Mouse (Mus musculus) stomach, embryonic 16.5 days (tissue): ENCODE results near the gene Eln. TPM values are rescaled to one million over a fixed set of nuclear protein-coding genes. Genes with fewer than 3 reads are reported as not detected.

Source experiments
- ATAC-seq: fragments of 200-750 bp; cut with Nextera tagmentation; 2 replicates; pipeline ENCODE4 v1.8.0; 2017; ENCODE audit warnings: moderate number of reproducible peaks, moderate TSS enrichment; ENCODE audit not compliant: insufficient read depth, low FRiP score
- H3K27ac ChIP-seq: fragments of 300-500 bp; sonication (generic); 2 replicates; pipeline ENCODE4 v1.5.1; 2014; ENCODE audit warnings: low read length
- H3K27me3 ChIP-seq: fragments of 300-500 bp; sonication (generic); 2 replicates; pipeline ENCODE4 v1.6.1; 2014; ENCODE audit warnings: low read length, control low read depth, mixed read lengths; ENCODE audit not compliant: control insufficient read depth, insufficient read depth
- H3K36me3 ChIP-seq: fragments of 300-500 bp; sonication (generic); 2 replicates; pipeline ENCODE4 v1.6.1; 2014; ENCODE audit warnings: low read length; ENCODE audit not compliant: control insufficient read depth, insufficient read depth
- H3K4me1 ChIP-seq: fragments of 300-500 bp; sonication (generic); 2 replicates; pipeline ENCODE4 v1.6.1; 2014; ENCODE audit warnings: low read length, control low read depth, mixed read lengths; ENCODE audit not compliant: control insufficient read depth, insufficient read depth
- H3K4me2 ChIP-seq: fragments of 300-500 bp; sonication (generic); 2 replicates; pipeline ENCODE4 v1.6.1; 2014; ENCODE audit warnings: low read depth, low read length, mixed read lengths
- H3K4me3 ChIP-seq: fragments of 300-500 bp; sonication (generic); replicated peaks from 2 replicates; pipeline ENCODE4 v1.5.1; 2014; ENCODE audit warnings: mild to moderate bottlenecking, low read length
- H3K9ac ChIP-seq: fragments of 300-500 bp; sonication (generic); 2 replicates; pipeline ENCODE4 v1.6.1; 2014; ENCODE audit warnings: low read length
- H3K9me3 ChIP-seq: fragments of 300-500 bp; sonication (generic); replicated peaks from 2 replicates; pipeline ENCODE4 v1.6.1; 2016; ENCODE audit warnings: low read length, control low read depth; ENCODE audit not compliant: control insufficient read depth
- WGBS: fragments of 180-500 bp; shearing (Covaris S2); extraction: QIAGEN DNeasy Blood & Tissue Kit; methylation state at CpG from one replicate; pipeline ENCODE4 v1.1.7; 2014; 5-methylcytosine and 5-hydroxymethylcytosine counted together
- polyA plus RNA-seq: library from polyadenylated mRNA; unstranded; fragments of >200 nt; fragmentation: Nextera tagmentation; extraction: Ambion mirVana; gene quantifications from 2 replicates; pipeline ENCODE4 v1.2.1, GENCODE M21; 2015

Eln gene
- polyA plus RNA-seq, 1 experiment from 2014 or later, result 97.0 TPM

DNA sequence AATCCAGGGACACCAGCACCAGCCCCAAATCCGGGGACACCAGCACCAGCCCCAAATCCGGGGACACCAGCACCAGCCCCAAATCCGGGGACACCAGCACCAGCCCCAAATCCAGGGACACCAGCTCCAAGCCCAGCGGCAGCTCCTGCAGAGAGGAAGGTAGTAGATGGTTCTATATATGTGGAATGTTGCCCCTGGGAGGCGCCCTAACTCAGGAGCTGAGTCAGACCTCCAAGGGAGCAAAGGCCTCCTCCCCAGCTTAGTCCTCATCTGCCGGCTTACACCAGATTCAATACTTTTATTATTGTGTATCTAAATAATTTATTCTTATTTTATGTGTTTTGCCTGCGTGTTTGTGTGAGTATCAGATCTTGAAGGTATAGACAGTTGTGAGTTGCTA is 36.0 kb downstream of the Eln start:
- Histone ChIP-seq H3K27me3 (no peaks in the 10 kb centered on the region), H3K4me3 (no peak overlapping the region), H3K4me1 (no peaks in the 10 kb centered on the region), H3K4me2 (no peak overlapping the region), H3K27ac (no peak overlapping the region), H3K9ac (no peak overlapping the region), H3K36me3 (no peaks in the 10 kb centered on the region), H3K9me3 (no peaks in the 10 kb centered on the region)
- 76% methylated on average over 7 of the region's 7 CpGs for WGBS
- no peak for ATAC-seq

DNA sequence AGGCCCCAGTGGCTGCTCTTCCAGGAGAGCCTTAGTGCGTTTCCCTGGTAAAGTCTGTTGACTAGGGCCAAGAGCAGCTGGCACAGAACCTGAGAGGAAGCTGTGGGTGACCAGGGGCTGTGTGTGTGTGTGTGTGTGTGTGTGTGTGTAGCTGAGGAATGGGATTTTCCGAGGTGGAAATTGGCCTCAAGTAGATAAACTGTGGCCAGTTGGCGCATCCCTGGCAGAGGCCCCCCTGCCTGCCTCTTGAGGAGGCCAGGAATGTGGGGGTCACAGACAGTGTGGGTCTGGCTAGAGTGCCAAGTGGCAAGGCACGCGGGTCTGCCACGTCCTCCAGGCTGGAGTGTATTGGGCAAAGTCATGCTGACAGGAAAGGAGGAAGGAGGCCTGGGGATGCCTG is 37.8 kb downstream of the Eln start:
- Histone ChIP-seq H3K27ac (no peak overlapping the region), H3K27me3 (no peaks in the 10 kb centered on the region), H3K4me2 (no peak overlapping the region), H3K4me3 (no peak overlapping the region), H3K9me3 (no peaks in the 10 kb centered on the region), H3K36me3 (no peaks in the 10 kb centered on the region), H3K9ac (no peak overlapping the region), H3K4me1 (no peaks in the 10 kb centered on the region)
- 55% methylated on average over 6 of the region's 6 CpGs for WGBS
- no peak for ATAC-seq

DNA sequence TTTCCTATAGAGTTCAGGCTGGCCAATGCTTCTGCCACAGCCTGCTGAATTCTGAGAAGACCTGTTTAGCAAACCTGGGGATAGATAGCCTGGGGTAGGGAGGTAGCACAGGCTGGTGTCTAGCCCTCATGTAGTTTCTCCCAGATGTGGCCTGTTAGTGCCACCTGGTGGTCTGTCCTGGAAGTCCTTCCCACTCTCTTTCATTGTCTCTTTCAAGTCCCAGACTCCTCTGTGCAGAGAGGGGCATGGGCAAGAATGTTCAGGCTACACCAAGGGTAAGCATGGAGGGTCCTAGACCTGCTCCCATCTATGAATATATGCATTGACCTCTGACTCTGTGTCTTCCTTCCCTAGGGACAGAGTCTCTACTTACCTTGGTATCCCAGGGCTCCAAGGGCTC is 43.0 kb downstream of the Eln start:
- peak; percentile 33; the same call in 1 of the 2 replicates for ATAC-seq
- Histone ChIP-seq H3K4me3 (no peak overlapping the region), H3K36me3 (no peaks in the 10 kb centered on the region), H3K4me2 (no peak overlapping the region), H3K9me3 (no peaks in the 10 kb centered on the region), H3K9ac (no peak overlapping the region), H3K27me3 (no peaks in the 10 kb centered on the region), H3K27ac (no peak overlapping the region), H3K4me1 (no peaks in the 10 kb centered on the region)

DNA sequence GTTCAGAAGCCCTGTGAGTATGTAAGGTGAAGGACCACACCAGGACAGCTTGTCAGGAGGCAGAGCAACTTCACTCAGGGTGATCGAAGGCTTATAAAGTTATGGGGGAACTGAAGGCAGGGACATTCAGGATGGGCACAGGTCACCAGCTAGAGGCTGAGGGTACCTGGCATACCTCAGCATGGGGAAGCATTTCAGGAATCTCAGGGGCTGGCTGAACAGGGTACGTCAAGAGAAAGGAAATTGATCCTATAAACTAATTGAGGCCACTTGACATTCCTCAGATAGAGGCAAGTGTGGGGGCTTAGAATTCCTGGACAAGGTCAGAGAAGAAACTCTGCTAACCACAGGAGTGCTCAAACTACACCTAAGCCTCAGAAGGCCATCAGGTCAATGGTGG is 51.6 kb downstream of the Eln start:
- 53% methylated on average over 2 of the region's 2 CpGs for WGBS
- Histone ChIP-seq H3K4me3 (no peak overlapping the region), H3K9ac (no peak overlapping the region), H3K36me3 (no peaks in the 10 kb centered on the region), H3K27me3 (no peaks in the 10 kb centered on the region), H3K4me1 (no peaks in the 10 kb centered on the region), H3K27ac (no peak overlapping the region), H3K4me2 (no peak overlapping the region), H3K9me3 (no peaks in the 10 kb centered on the region)
- no peak for ATAC-seq

DNA sequence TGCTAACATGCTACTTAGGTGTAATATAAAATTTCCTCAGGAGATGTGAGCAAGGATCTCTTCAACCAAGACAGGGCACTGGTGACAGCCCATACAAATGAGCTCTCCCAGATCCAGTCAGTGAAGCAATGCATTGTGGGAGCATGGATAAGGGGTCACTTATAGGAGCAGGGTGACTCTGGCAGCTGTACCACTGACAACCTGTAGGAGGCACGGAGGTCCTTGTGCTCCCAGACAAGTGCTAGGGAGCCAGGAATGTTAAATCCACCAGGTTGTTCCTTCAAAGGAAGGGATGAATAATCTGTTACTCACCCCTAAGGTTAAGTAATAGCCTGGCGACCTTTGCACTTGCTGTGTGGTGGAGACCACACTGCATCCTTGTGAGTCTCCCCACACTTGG is 52.0 kb downstream of the Eln start:
- no peaks in the 10 kb centered on the region for H3K36me3 ChIP-seq
- H3K9ac ChIP-seq, result no peak overlapping the region
- no peak overlapping the region for H3K4me2 ChIP-seq
- H3K9me3 ChIP-seq, result no peaks in the 10 kb centered on the region
- no peaks in the 10 kb centered on the region for H3K4me1 ChIP-seq
- H3K4me3 ChIP-seq, result no peak overlapping the region
- H3K27ac ChIP-seq, result no peak overlapping the region
- 9% methylated on average over 2 of the region's 2 CpGs for WGBS
- H3K27me3 ChIP-seq, result no peaks in the 10 kb centered on the region
- ATAC-seq, result no peak

DNA sequence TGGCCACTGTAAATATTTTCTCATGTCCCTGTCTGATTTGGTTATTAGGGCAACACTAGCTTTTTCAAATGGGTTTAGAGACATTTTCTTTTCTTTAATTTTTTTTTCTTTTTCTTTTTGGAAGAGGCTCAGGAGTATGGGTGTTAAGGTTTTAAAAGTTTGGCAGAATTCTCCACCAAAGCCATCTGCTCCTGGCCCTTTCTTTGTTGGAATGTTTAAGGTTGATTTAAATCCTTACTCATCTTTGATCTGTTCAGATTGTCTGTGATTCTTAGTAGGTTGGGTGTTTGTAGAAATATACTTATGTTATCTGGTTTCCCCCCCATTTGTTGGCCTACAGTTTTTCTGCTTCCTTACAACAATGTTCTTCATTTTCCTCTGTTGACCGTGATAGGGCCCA is 54.4 kb downstream of the Eln start:
- Histone ChIP-seq H3K27me3 (no peaks in the 10 kb centered on the region), H3K4me3 (no peak overlapping the region), H3K4me1 (peaks cover 8% of the 10 kb centered on the region; the same call in 1 of the 2 replicates), H3K4me2 (no peak overlapping the region), H3K27ac (no peak overlapping the region), H3K36me3 (no peaks in the 10 kb centered on the region), H3K9ac (no peak overlapping the region), H3K9me3 (no peaks in the 10 kb centered on the region)
- 92% methylated on average over 1 of the region's 1 CpGs for WGBS
- no peak for ATAC-seq

DNA sequence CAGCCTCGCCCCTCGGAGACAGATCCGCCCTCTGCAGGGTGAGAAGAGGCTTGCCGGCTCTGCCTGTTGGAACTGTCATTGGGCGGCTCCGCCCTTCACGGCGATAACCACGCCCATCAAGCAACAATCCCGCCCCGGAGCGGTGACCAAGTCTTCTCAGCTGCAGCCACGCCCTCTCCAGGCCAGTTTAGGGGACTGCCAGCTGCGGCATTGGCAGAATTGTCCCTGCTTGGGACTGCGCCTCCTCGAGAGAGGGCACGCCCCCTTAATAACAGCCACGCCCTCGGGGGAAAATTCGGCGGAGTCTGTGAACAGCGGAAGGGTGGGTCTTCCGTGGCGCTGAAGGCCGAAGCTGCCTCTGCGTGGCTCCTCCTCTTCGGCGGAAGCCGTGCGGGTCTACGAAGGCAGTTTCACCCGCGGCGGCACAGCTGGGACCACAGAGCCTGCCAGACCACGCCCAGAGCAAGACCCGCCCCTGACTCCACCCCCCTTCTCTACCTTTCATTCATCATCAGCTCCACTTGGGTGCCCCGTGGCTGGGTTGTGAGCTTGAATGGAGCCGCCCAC is 58.3 kb downstream of the Eln start:
- H3K9ac ChIP-seq, result peak overlapping the region; percentile 60
- H3K27me3 ChIP-seq, result no peaks in the 10 kb centered on the region
- H3K36me3 ChIP-seq, result no peaks in the 10 kb centered on the region
- peak overlapping the region; percentile 85 for H3K4me3 ChIP-seq
- no peaks in the 10 kb centered on the region for H3K9me3 ChIP-seq
- under 1% methylated on average over 38 of the region's 38 CpGs for WGBS
- H3K27ac ChIP-seq, result peak overlapping the region; percentile 39
- peak; percentile 97 for ATAC-seq
- H3K4me1 ChIP-seq, result peaks cover 12% of the 10 kb centered on the region; the same call in 1 of the 2 replicates
- H3K4me2 ChIP-seq, result peak overlapping the region; percentile 66

DNA sequence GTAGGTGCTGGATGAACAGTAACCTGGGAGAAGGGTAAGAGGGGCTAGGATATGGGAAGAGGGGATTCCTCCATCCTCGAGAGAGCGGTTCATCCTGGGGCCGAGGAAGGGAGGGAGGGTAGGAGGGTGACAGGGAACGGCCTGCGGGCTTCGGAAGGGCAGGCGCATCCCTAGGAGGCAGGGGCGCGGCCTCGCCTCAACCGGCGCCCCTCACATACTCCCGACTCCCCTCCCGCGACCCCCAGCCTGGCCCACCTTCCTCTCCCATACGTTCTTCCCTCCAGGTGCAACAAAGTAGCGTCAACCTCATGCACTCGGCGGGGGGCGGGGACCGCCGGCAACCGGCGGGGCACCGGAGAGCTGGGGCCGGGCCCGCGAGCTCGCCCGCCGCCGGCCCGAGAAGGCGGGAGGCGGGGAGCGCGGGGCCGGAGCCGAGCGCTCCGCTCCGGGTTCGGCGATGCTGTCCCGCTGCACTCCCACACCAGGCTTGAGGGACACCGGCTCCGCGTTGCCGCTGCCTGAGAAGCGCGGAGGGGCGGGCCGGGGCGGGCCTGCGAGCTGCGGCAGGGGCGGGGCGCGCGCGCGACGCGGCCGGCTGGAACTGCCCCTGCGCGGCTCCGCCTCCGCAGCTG is 58.9 kb downstream of the Eln start, which contains the start of gene Limk1:
TSS of gene Limk1 (minus strand) at position 513 of the 632 bp plus-strand sequence.
- Histone ChIP-seq H3K36me3 (no peaks in the 10 kb centered on the region), H3K9me3 (no peaks in the 10 kb centered on the region), H3K4me3 (peak within 1 kb of the TSS; percentile 85), H3K9ac (peak within 1 kb of the TSS; percentile 84), H3K4me2 (peak within 1 kb of the TSS; percentile 95), H3K4me1 (peaks cover 12% of the 10 kb centered on the region; the same call in 1 of the 2 replicates), H3K27ac (peak within 1 kb of the TSS; percentile 39), H3K27me3 (no peaks in the 10 kb centered on the region)
- ATAC-seq, result no peak
- 1% methylated on average over 55 of the region's 69 CpGs for WGBS

DNA sequence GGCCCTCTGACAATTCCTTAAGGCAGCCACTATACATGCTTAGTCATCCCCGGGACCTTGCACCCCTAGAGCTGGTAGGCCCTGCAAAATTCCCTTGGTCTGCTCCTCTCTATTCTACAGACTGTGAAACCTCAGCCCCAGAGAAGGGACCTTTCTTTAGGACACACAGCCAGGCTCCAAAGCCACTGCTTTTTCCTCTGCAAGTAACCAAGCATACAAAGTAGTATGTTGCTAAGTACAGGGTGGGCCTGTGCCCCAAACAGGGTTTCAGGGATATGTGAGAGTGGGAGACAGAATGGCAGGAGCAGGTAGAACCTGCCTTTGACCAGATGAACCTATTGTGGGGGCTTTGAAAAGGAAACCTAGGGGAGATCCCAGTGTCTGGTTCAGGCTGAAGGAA is 59.9 kb downstream of the Eln start:
- no peaks in the 10 kb centered on the region for H3K27me3 ChIP-seq
- peaks cover 12% of the 10 kb centered on the region; the same call in 1 of the 2 replicates for H3K4me1 ChIP-seq
- H3K9ac ChIP-seq, result no peak overlapping the region

More for the DNA sequence above, 59.9 kb downstream of the Eln start:
- Histone ChIP-seq H3K4me2 (peak overlapping the region; percentile 95), H3K36me3 (no peaks in the 10 kb centered on the region), H3K9me3 (no peaks in the 10 kb centered on the region), H3K4me3 (peak overlapping the region; percentile 85; the same call in 1 of the 2 replicates), H3K27ac (no peak overlapping the region)
- WGBS, result 90% methylated on average over 1 of the region's 1 CpGs
- ATAC-seq, result no peak
